Mouse (Mus musculus) embryo, embryonic 11.5 days (tissue): ENCODE measurements around the gene Pnlip.

Experiments used
- DNase-seq: peaks from one replicate; pipeline ENCODE4 v3.0.0-alpha.2; 2012; ENCODE audit warnings: low read depth, low spot score

Gene Pnlip

GRCm38 (mm10) chr19:58652198-58652597 lies at the start of gene Pnlip:
TSS of gene Pnlip (plus strand) at chr19:58652498.
- no peak for DNase-seq

GRCm38 (mm10) chr19:58609716-58610115 lies 42.6 kb upstream of the Pnlip start:
- DNase-seq, result no peak

GRCm38 (mm10) chr19:58612745-58613144 lies 39.6 kb upstream of the Pnlip start:
- no peak for DNase-seq

GRCm38 (mm10) chr19:58616606-58617005 lies 35.7 kb upstream of the Pnlip start:
- DNase-seq, result no peak

GRCm38 (mm10) chr19:58620661-58621060 lies 31.6 kb upstream of the Pnlip start:
- DNase-seq, result no peak

GRCm38 (mm10) chr19:58621646-58622045 lies 30.7 kb upstream of the Pnlip start:
- DNase-seq, result no peak

- no peak for DNase-seq
Observed at GRCm38 (mm10) chr19:58624799-58625198, 27.5 kb upstream of the Pnlip start.

GRCm38 (mm10) chr19:58625254-58625947 lies 26.9 kb upstream of the Pnlip start:
- DNase-seq, result no peak

GRCm38 (mm10) chr19:58627406-58628337 lies 24.6 kb upstream of the Pnlip start:
- DNase-seq, result peak; percentile 34

- DNase-seq, result no peak
Observed at GRCm38 (mm10) chr19:58629351-58629773, 22.9 kb upstream of the Pnlip start.

- DNase-seq, result no peak
Observed at GRCm38 (mm10) chr19:58650036-58650435, 2.3 kb upstream of the Pnlip start.

- DNase-seq, result no peak
Observed at GRCm38 (mm10) chr19:58662098-58662497, 9.8 kb downstream of the Pnlip start.

GRCm38 (mm10) chr19:58663317-58663716 lies 11.0 kb downstream of the Pnlip start:
- DNase-seq, result no peak

GRCm38 (mm10) chr19:58664901-58665300 lies 12.6 kb downstream of the Pnlip start:
- DNase-seq, result no peak

GRCm38 (mm10) chr19:58674644-58675043 lies 22.3 kb downstream of the Pnlip start:
- DNase-seq, result no peak

- no peak for DNase-seq
Observed at GRCm38 (mm10) chr19:58677117-58677516, 24.8 kb downstream of the Pnlip start.

GRCm38 (mm10) chr19:58688933-58689332 lies 36.6 kb downstream of the Pnlip start:
- DNase-seq, result no peak

GRCm38 (mm10) chr19:58695314-58695713 lies 43.0 kb downstream of the Pnlip start:
- DNase-seq, result no peak

GRCm38 (mm10) chr19:58696235-58696634 lies 43.9 kb downstream of the Pnlip start:
- DNase-seq, result no peak

- DNase-seq, result no peak
Observed at GRCm38 (mm10) chr19:58704556-58704955, 52.3 kb downstream of the Pnlip start.

GRCm38 (mm10) chr19:58708611-58709010 lies 56.3 kb downstream of the Pnlip start:
- no peak for DNase-seq

- DNase-seq, result no peak
Observed at GRCm38 (mm10) chr19:58717925-58718324, 65.6 kb downstream of the Pnlip start.

GRCm38 (mm10) chr19:58720439-58720838 lies 68.1 kb downstream of the Pnlip start:
- no peak for DNase-seq
